Mouse (Mus musculus): ENCODE results near the gene Manba. TPM values are rescaled to one million over a fixed set of nuclear protein-coding genes. Genes with fewer than 3 reads are reported as not detected.

Gene Manba
- polyA plus RNA-seq (2015; fragmentation: Nextera tagmentation; extraction: Ambion mirVana) = 9.2 and 9.9 TPM in 2 replicates

DNA sequence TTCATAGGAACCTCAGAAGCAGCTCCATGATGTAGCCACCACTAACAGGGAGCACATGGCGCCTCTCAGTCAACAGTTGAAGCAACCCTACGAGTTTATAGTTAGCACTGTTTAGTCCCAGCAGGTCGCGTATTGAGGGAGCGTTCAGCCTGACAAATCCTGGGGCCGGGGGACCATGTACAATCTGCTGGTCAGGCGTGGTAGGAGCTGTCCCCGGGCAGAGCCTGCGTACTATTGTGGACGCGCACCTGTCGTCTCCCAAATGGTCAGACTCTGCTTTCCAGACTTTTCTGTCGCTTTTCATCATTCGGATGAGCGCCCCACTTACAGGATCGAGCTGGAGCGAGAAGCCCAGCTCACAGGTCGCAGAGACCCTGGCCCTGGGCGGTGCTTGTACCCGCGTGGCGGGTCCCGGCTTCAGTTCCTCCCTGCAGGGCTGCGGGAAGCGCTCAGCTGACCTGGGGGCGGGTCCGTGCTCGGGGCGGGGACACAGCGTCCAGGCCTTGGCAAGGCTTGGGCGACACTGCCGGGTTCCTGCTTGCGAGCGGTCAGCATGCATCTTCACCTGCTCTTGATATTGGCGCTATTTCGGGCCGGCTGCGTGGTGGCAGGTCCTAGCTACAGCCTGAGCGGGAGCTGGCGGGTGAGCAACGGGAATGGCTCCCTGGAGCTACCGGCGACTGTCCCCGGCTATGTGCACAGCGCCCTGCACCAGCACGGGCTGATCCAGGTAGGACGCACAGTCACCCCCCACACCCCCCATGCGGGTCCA lies at the start of gene Manba:
Gene Manba (plus strand): TSS at position 484 of the 772 bp plus-strand sequence.
- TF ChIP-seq EP300 (IDR thresholded peaks at IDR 0.05) = no peak
- TF ChIP-seq CTCF (IDR thresholded peaks at IDR 0.05) = no peak
- ATAC-seq = peak; percentile 96
- H3K9ac ChIP-seq (replicated peaks; ENCODE audit: low read depth) = peak within 1 kb of the TSS; percentile 35
- peak; percentile 78 for DNase-seq (ENCODE audit: low spot score)
- no peaks in the 10 kb centered on the region for H3K27me3 ChIP-seq (replicated peaks; ENCODE audit: insufficient read depth, low read length)
- no peaks in the 10 kb centered on the region for H3K36me3 ChIP-seq (ENCODE audit: insufficient read depth, low read length)
- H3K27ac ChIP-seq (ENCODE audit: low read length) = no peak within 1 kb of the TSS
- peak within 1 kb of the TSS; percentile 96 for H3K4me2 ChIP-seq (replicated peaks; ENCODE audit: low read depth, low read length)
- H3K9me3 ChIP-seq (ENCODE audit: low read length) = no peaks in the 10 kb centered on the region
- H3K4me1 ChIP-seq (ENCODE audit: insufficient read depth, low read depth, low read length) = no peaks in the 10 kb centered on the region
- peak within 1 kb of the TSS; percentile 60 for H3K4me3 ChIP-seq (ENCODE audit: low read depth, low read length)
- 5% methylated on average over 48 of the region's 48 CpGs for WGBS

DNA sequence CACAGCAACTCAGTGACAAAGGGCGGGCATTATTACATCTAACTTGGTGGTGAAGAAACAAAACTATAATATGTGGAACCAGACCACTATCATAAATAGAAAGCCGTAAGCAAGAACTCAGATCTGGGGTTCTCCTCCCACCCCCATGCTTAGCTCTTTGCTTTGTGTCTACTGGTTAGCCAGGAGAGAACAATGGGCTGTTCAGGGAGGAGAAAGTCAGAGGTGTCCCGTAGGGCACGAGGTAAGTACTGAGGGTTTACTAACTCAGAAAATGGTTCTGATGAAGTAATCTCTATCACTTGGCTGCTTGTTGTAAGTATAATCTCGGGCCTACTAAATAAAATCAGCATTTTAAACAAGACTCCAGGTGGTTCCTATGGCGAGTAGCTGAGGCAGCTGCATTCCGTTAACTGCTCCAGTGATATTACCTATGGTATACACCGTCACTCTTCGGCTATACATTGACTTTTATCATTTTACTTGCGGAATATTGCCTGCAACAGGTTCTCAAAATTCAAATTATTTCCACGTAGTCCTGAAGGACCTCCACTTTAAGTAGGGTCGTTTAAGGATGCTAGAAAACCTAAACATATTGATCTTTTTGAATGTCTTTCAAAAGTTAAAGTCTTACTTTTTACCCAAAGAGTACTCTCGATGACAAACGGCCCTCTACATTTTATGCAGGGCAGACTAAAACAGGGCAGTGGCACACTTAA lies 48.4 kb upstream of the Manba start:
- WGBS = 46% methylated on average over 14 of the region's 14 CpGs
- Histone ChIP-seq H3K9me3 (ENCODE audit: low read length) (no peaks in the 10 kb centered on the region), H3K9ac (replicated peaks; ENCODE audit: low read depth) (peak overlapping the region; percentile 30; the same call in 1 of the 2 replicates), H3K4me3 (ENCODE audit: low read depth, low read length) (peak overlapping the region; percentile 49; the same call in 1 of the 2 replicates), H3K36me3 (ENCODE audit: insufficient read depth, low read length) (no peaks in the 10 kb centered on the region), H3K27ac (ENCODE audit: low read length) (peak overlapping the region; percentile 63), H3K4me2 (replicated peaks; ENCODE audit: low read depth, low read length) (peak overlapping the region; percentile 53), H3K27me3 (replicated peaks; ENCODE audit: insufficient read depth, low read length) (no peaks in the 10 kb centered on the region), H3K4me1 (ENCODE audit: insufficient read depth, low read depth, low read length) (no peaks in the 10 kb centered on the region)
- no peak for DNase-seq (ENCODE audit: low spot score)
- TF ChIP-seq CTCF (IDR thresholded peaks at IDR 0.05) (no peak), EP300 (IDR thresholded peaks at IDR 0.05) (no peak)
- ATAC-seq = no peak

DNA sequence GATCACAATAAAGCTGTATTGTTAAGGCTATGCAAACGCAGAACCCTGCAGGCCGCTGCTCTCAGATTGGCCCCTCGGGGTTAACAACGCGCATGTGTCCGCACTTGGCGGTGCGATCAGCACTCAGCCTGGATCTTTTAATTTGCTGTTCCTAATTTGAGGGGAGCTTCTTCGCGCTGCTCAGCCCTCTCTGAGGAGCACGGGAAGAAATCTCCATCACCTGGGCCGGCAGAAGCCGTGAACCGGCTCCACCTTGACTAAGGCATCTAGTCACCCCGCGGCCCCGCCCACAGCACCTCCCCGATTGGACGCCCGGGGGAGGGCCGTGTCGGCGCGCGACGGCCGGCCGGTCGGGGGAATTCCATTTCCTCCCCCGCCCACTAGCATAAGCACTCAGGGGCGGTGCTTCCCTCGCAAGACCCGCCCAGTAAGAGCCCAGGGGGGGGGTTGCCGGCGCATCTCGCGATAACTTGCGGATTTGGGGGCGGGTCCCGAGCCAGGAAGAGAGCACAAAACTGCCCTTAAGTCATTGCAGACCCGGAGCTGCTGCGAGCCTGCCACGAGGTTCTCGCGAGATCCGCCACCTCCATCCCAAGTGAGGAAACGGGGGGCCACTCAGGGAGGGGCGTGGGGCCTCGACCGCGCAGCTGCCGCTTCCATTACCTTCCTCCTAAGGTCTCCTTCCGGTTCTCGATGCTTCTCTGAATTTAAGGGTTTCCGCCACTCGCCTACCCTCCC lies 47.5 kb upstream of the Manba start, which contains the start of gene Ube2d3:
Gene Ube2d3 (plus strand): TSS at position 392 of the 738 bp plus-strand sequence.
- ATAC-seq = peak; percentile 92
- TF ChIP-seq EP300 (IDR thresholded peaks at IDR 0.05) (peak; percentile 97), CTCF (IDR thresholded peaks at IDR 0.05) (peak; percentile 21; the same call in 1 of the 2 replicates)
- H3K27ac ChIP-seq (ENCODE audit: low read length) = peak within 1 kb of the TSS; percentile 100
- WGBS = 1% methylated on average over 54 of the region's 56 CpGs
- H3K27me3 ChIP-seq (replicated peaks; ENCODE audit: insufficient read depth, low read length) = no peaks in the 10 kb centered on the region
- H3K4me2 ChIP-seq (replicated peaks; ENCODE audit: low read depth, low read length) = peak within 1 kb of the TSS; percentile 66
- peak within 1 kb of the TSS; percentile 96 for H3K4me3 ChIP-seq (ENCODE audit: low read depth, low read length)
- H3K4me1 ChIP-seq (ENCODE audit: insufficient read depth, low read depth, low read length) = no peaks in the 10 kb centered on the region
- no peaks in the 10 kb centered on the region for H3K36me3 ChIP-seq (ENCODE audit: insufficient read depth, low read length)
- no peaks in the 10 kb centered on the region for H3K9me3 ChIP-seq (ENCODE audit: low read length)
- DNase-seq (ENCODE audit: low spot score) = peak; percentile 100
- H3K9ac ChIP-seq (replicated peaks; ENCODE audit: low read depth) = peak within 1 kb of the TSS; percentile 96

DNA sequence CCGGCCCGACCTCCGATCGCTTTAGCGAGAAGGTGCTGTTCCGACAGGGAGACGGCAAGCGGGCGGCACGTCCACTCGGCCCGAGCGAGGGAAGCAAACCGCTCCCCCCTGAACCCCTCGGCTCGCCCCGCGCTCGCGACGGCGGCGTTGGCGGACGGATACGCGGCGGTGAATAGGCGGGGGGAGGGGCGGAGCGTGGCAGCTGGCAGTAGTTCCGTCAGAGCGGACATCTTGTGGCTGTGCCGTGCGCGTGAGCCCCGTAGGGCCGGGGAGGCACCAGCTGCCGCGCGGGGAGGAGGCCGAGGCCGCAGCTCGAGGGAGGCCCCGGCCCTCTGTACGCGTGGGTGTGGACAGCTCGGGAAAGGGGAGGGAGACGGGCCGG lies 46.9 kb upstream of the Manba start:
- peak overlapping the region; percentile 100 for H3K27ac ChIP-seq (ENCODE audit: low read length)
- WGBS = 3% methylated on average over 42 of the region's 50 CpGs
- no peaks in the 10 kb centered on the region for H3K27me3 ChIP-seq (replicated peaks; ENCODE audit: insufficient read depth, low read length)
- no peaks in the 10 kb centered on the region for H3K36me3 ChIP-seq (ENCODE audit: insufficient read depth, low read length)
- H3K4me3 ChIP-seq (ENCODE audit: low read depth, low read length) = peak overlapping the region; percentile 96
- no peak for TF ChIP-seq CTCF (IDR thresholded peaks at IDR 0.05)
- TF ChIP-seq EP300 (IDR thresholded peaks at IDR 0.05) = no peak
- H3K9me3 ChIP-seq (ENCODE audit: low read length) = no peaks in the 10 kb centered on the region
- H3K4me2 ChIP-seq (replicated peaks; ENCODE audit: low read depth, low read length) = peak overlapping the region; percentile 66
- peak; percentile 92 for DNase-seq (ENCODE audit: low spot score)
- peak; percentile 72 for ATAC-seq
- no peaks in the 10 kb centered on the region for H3K4me1 ChIP-seq (ENCODE audit: insufficient read depth, low read depth, low read length)
- H3K9ac ChIP-seq (replicated peaks; ENCODE audit: low read depth) = peak overlapping the region; percentile 96

DNA sequence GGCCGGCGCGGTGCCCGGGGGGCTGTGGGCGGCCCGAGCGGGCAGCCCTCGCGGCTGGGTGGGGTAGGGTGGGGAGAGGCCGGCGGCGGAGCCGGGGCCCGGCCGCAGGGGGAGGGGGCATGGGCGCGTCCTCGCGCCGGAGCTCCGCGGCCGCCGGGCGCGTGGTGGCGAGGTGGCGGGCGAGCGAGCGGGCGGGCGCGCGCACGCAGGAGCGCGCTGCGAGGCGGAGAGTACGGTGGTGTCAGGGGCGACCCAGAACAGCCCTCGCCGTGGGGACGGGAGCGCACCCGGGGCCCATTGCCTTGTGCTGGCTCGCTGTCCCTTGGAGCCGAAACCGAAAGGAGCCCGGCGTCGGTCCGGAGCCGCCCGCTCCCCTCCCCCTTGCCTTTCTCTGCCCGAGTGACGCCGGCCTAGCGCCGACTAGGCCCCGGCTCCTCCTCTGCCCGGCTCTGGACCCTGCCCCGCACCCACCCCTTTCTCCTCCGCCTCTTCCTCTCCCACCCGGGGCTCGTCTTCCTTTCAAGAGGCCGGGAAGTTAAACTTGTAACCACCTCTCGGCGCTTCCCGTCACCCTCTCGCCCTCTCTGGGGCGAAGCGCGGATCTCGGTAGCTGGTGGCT lies 46.4 kb upstream of the Manba start:
- under 1% methylated on average over 47 of the region's 76 CpGs for WGBS
- 0 out of 2 replicates have a peak, but pooled peaks cover 3% of the 10 kb centered on the region for H3K36me3 ChIP-seq (ENCODE audit: insufficient read depth, low read length)

More for the DNA sequence above, 46.4 kb upstream of the Manba start:
- H3K27ac ChIP-seq (ENCODE audit: low read length) = peak overlapping the region; percentile 100
- 0 out of 2 replicates have a peak, but pooled peaks cover 2% of the 10 kb centered on the region for H3K4me1 ChIP-seq (ENCODE audit: insufficient read depth, low read depth, low read length)
- H3K4me2 ChIP-seq (replicated peaks; ENCODE audit: low read depth, low read length) = peak overlapping the region; percentile 66
- no peak; the same call in 1 of the 2 replicates for TF ChIP-seq EP300 (IDR thresholded peaks at IDR 0.05)
- no peak for TF ChIP-seq CTCF (IDR thresholded peaks at IDR 0.05)
- DNase-seq (ENCODE audit: low spot score) (peak; percentile 96), ATAC-seq (peak; percentile 63)
- H3K9ac ChIP-seq (replicated peaks; ENCODE audit: low read depth) = peak overlapping the region; percentile 96
- H3K4me3 ChIP-seq (ENCODE audit: low read depth, low read length) = peak overlapping the region; percentile 96
- no peaks in the 10 kb centered on the region for H3K9me3 ChIP-seq (ENCODE audit: low read length)
- H3K27me3 ChIP-seq (replicated peaks; ENCODE audit: insufficient read depth, low read length) = no peaks in the 10 kb centered on the region

Measured in lung, postnatal 0 days (tissue).